Mouse (Mus musculus) brain, embryonic 18.5 days (tissue): ENCODE results near the gene Commd4.

ENCODE experiments used
- DNase-seq: peaks from one replicate; pipeline ENCODE4 v3.0.0-alpha.2; 2012; ENCODE audit warnings: low read depth, low spot score

Commd4 gene

GRCm38 (mm10) chr9:57141417-57142353, 16.4 kb downstream of the Commd4 start:
- no peak for DNase-seq

- DNase-seq, result no peak
Observed at GRCm38 (mm10) chr9:57139571-57139970, 18.6 kb downstream of the Commd4 start.

GRCm38 (mm10) chr9:57139110-57139509, 19.0 kb downstream of the Commd4 start:
- DNase-seq, result no peak

- no peak for DNase-seq
Observed at GRCm38 (mm10) chr9:57138507-57138906, 19.6 kb downstream of the Commd4 start.

- DNase-seq, result no peak
Observed at GRCm38 (mm10) chr9:57137777-57138176, 20.4 kb downstream of the Commd4 start.

GRCm38 (mm10) chr9:57137246-57137645, 20.9 kb downstream of the Commd4 start:
- no peak for DNase-seq

- peak; percentile 87 for DNase-seq
Observed at GRCm38 (mm10) chr9:57130577-57131433, 27.3 kb downstream of the Commd4 start, which contains the start of gene Man2c1. TSS of gene Man2c1 (plus strand) at chr9:57130690.

GRCm38 (mm10) chr9:57129641-57130040, 28.5 kb downstream of the Commd4 start:
- no peak for DNase-seq

GRCm38 (mm10) chr9:57117261-57117755, 40.8 kb downstream of the Commd4 start:
- no peak for DNase-seq
